Mouse (Mus musculus) stomach, embryonic 14.5 days (tissue): ENCODE data around the gene Prr23a1. TPM values are rescaled to one million over a fixed set of nuclear protein-coding genes. Genes with fewer than 3 reads are reported as not detected.

Experiments used
- ATAC-seq: fragments of 200-750 bp; cut with Nextera tagmentation; 2 replicates; pipeline ENCODE4 v1.8.0; 2017; ENCODE audit warnings: low read depth, moderate TSS enrichment; ENCODE audit not compliant: insufficient number of reproducible peaks, insufficient read depth, low FRiP score
- H3K27ac ChIP-seq: fragments of 300-500 bp; sonication (generic); 2 replicates; pipeline ENCODE4 v1.5.1; 2014; ENCODE audit warnings: mild to moderate bottlenecking, low read length, moderate library complexity, mixed read lengths
- H3K27me3 ChIP-seq: fragments of 300-500 bp; sonication (generic); 2 replicates; pipeline ENCODE4 v1.6.1; 2014; ENCODE audit warnings: low read length, control low read depth, mixed read lengths; ENCODE audit not compliant: control insufficient read depth, insufficient read depth
- H3K36me3 ChIP-seq: fragments of 300-500 bp; sonication (generic); 2 replicates; pipeline ENCODE4 v1.6.1; 2014; ENCODE audit warnings: mild to moderate bottlenecking, control low read depth, low read length, moderate library complexity, mixed read lengths; ENCODE audit not compliant: control insufficient read depth, insufficient read depth
- H3K4me1 ChIP-seq: fragments of 300-500 bp; sonication (generic); 2 replicates; pipeline ENCODE4 v1.6.1; 2014; ENCODE audit warnings: low read length, control low read depth, mixed read lengths; ENCODE audit not compliant: control insufficient read depth, insufficient read depth
- H3K4me2 ChIP-seq: fragments of 300-500 bp; sonication (generic); replicated peaks from 2 replicates; pipeline ENCODE4 v1.6.1; 2014; ENCODE audit warnings: low read depth, low read length, control low read depth
- H3K4me3 ChIP-seq: fragments of 300-500 bp; sonication (generic); 2 replicates; pipeline ENCODE4 v1.5.1; 2014; ENCODE audit warnings: low read depth, low read length, control low read depth
- H3K9ac ChIP-seq: fragments of 300-500 bp; sonication (generic); replicated peaks from 2 replicates; pipeline ENCODE4 v1.6.1; 2014; ENCODE audit warnings: low read depth, mild to moderate bottlenecking, control low read depth, low read length, moderate library complexity, mixed read lengths
- H3K9me3 ChIP-seq: fragments of 300-500 bp; sonication (generic); 2 replicates; pipeline ENCODE4 v1.6.1; 2016; ENCODE audit warnings: low read depth, low read length, control low read depth; ENCODE audit not compliant: control insufficient read depth
- WGBS: fragments of 180-500 bp; shearing (Covaris S2); extraction: QIAGEN DNeasy Blood & Tissue Kit; methylation state at CpG from one replicate; pipeline ENCODE4 v1.1.7; 2014; 5-methylcytosine and 5-hydroxymethylcytosine counted together
- polyA plus RNA-seq: library from polyadenylated mRNA; unstranded; fragments of >200 nt; fragmentation: Nextera tagmentation; extraction: Ambion mirVana; gene quantifications from 2 replicates; pipeline ENCODE4 v1.2.1, GENCODE M21; 2014

The Prr23a1 gene
- polyA plus RNA-seq, 1 experiment from 2014 or later = not detected

DNA sequence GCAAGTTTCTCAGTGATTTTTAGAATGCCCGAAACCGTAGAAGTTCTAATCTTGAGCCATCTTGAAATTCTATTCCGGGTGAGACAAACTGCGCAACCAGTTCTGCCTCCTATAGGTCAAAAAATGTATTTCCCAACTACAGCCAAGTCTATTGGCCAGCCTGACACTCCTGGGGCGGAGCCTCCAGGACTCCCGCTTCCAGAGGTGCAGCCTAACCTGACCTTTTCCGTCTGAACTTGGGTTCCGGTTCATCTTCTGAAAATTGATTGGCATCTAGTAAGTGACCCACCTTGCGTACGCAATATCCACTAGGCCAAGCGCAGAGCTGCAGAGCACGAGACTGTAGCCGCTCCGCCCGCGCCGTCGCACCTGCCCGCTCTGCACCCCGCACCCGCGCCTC is 22.3 kb downstream of the Prr23a1 start, which contains the start of gene Prr23a3:
TSS of gene Prr23a3 (plus strand) at position 197 of the 400 bp plus-strand sequence.
- Histone ChIP-seq H3K36me3 (no peaks in the 10 kb centered on the region), H3K9ac (no peak within 1 kb of the TSS), H3K4me3 (no peak within 1 kb of the TSS), H3K27ac (no peak within 1 kb of the TSS), H3K27me3 (0 out of 2 replicates have a peak, but pooled peaks cover 4% of the 10 kb centered on the region), H3K9me3 (no peaks in the 10 kb centered on the region), H3K4me1 (no peaks in the 10 kb centered on the region), H3K4me2 (no peak within 1 kb of the TSS)
- ATAC-seq = no peak
- WGBS = 51% methylated on average over 22 of the region's 22 CpGs

Other genes starting within 250 kb of the Prr23a1 start
- gene Mrps22, start 240.8 kb upstream of the Prr23a1 start, polyA plus RNA-seq = 48.2 and 51.0 TPM in 2 replicates
- not detected in 2 replicates for gene Prr23a2, start 14.0 kb downstream of the Prr23a1 start, polyA plus RNA-seq
- not detected in 2 replicates for gene Prr23a3, start 22.3 kb downstream of the Prr23a1 start, polyA plus RNA-seq
- not detected in 2 replicates for gene 7420426K07Rik, start 60.6 kb downstream of the Prr23a1 start, polyA plus RNA-seq
- gene Foxl2, start 112.8 kb downstream of the Prr23a1 start, polyA plus RNA-seq = not detected in 2 replicates
- gene Faim, start 143.9 kb downstream of the Prr23a1 start, polyA plus RNA-seq = 44.0 and 44.7 TPM in 2 replicates
- gene Gm1123, start 193.2 kb downstream of the Prr23a1 start, polyA plus RNA-seq = 0.38 TPM in 1 of 2 replicates, not detected in the other